Mouse (Mus musculus) heart, embryonic 12.5 days (tissue): ENCODE measurements around the gene Lhx4. TPM values are rescaled to one million over a fixed set of nuclear protein-coding genes. Genes with fewer than 3 reads are reported as not detected.
A peak's percentile ranks its signal among the peaks of the same experiment; 100 is the strongest.

Source experiments
- ATAC-seq: fragments of 200-750 bp; cut with Nextera tagmentation; 2 replicates; pipeline ENCODE4 v1.8.0; 2017; ENCODE audit warnings: moderate TSS enrichment, moderate library complexity; ENCODE audit not compliant: insufficient number of reproducible peaks, low FRiP score
- H3K27ac ChIP-seq: fragments of 300-500 bp; sonication (generic); 2 replicates; pipeline ENCODE4 v1.5.1; 2016; ENCODE audit warnings: mild to moderate bottlenecking, moderate library complexity; ENCODE audit not compliant: poor library complexity, severe bottlenecking
- H3K27me3 ChIP-seq: fragments of 300-500 bp; sonication (generic); replicated peaks from 2 replicates; pipeline ENCODE4 v1.6.1; 2016; ENCODE audit warnings: mild to moderate bottlenecking, moderate library complexity
- H3K36me3 ChIP-seq: fragments of 300-500 bp; sonication (generic); 2 replicates; pipeline ENCODE4 v1.6.1; 2016; ENCODE audit warnings: mild to moderate bottlenecking, moderate library complexity
- H3K4me1 ChIP-seq: fragments of 300-500 bp; sonication (generic); replicated peaks from 2 replicates; pipeline ENCODE4 v1.6.1; 2016; ENCODE audit warnings: mild to moderate bottlenecking
- H3K4me2 ChIP-seq: fragments of 300-500 bp; sonication (generic); 2 replicates; pipeline ENCODE4 v1.6.1; 2016; ENCODE audit warnings: mild to moderate bottlenecking, moderate library complexity
- H3K4me3 ChIP-seq: fragments of 300-500 bp; sonication (generic); 2 replicates; pipeline ENCODE4 v1.5.1; 2016; ENCODE audit warnings: mild to moderate bottlenecking
- H3K9ac ChIP-seq: fragments of 300-500 bp; sonication (generic); 2 replicates; pipeline ENCODE4 v1.6.1; 2016; ENCODE audit warnings: mild to moderate bottlenecking, moderate library complexity
- H3K9me3 ChIP-seq: fragments of 300-500 bp; sonication (generic); replicated peaks from 2 replicates; pipeline ENCODE4 v1.6.1; 2016; ENCODE audit warnings: mild to moderate bottlenecking, moderate library complexity
- WGBS: fragments of 180-500 bp; shearing (Covaris S2); methylation state at CpG from one replicate; pipeline ENCODE4 v1.1.7; 2016; 5-methylcytosine and 5-hydroxymethylcytosine counted together
- polyA plus RNA-seq: library from polyadenylated mRNA; unstranded; fragments of >200 nt; fragmentation: Nextera tagmentation; extraction: Ambion mirVana; gene quantifications from 2 replicates; pipeline ENCODE4 v1.2.1, GENCODE M21; 2016

The Lhx4 gene
- polyA plus RNA-seq, 1 experiment from 2014 or later: not detected

DNA sequence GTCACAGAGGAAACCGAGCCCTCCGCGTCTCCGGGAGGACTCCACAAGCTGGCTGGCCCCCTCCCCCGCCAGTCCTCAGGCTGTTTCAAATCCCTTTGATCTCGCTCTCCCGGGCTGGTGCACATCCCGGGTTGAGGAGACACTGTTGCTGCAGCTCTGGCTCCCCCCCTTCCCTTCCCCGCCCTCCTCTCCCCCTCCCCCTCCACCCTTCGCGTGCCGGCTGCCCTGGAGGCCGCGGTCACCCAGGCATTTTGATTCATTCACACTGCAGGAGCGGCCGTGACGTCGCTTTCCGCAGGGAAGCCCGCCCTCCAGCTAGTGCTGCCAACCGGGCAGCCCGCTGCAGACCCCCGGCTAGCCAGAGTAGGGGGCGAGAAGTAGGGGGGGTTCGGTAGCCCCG lies 9.5 kb downstream of the Lhx4 start:
- Histone ChIP-seq H3K4me2 (peak overlapping the region; percentile 100), H3K4me1 (peaks cover 39% of the 10 kb centered on the region), H3K27ac (no peak overlapping the region), H3K27me3 (peaks cover 83% of the 10 kb centered on the region), H3K4me3 (peak overlapping the region; percentile 68), H3K36me3 (no peaks in the 10 kb centered on the region), H3K9ac (peak overlapping the region; percentile 42), H3K9me3 (no peaks in the 10 kb centered on the region)
- WGBS: 0% methylated on average over 26 of the region's 26 CpGs
- ATAC-seq: 0 out of 2 replicates have a peak, but pooled peaks have one; percentile 33

DNA sequence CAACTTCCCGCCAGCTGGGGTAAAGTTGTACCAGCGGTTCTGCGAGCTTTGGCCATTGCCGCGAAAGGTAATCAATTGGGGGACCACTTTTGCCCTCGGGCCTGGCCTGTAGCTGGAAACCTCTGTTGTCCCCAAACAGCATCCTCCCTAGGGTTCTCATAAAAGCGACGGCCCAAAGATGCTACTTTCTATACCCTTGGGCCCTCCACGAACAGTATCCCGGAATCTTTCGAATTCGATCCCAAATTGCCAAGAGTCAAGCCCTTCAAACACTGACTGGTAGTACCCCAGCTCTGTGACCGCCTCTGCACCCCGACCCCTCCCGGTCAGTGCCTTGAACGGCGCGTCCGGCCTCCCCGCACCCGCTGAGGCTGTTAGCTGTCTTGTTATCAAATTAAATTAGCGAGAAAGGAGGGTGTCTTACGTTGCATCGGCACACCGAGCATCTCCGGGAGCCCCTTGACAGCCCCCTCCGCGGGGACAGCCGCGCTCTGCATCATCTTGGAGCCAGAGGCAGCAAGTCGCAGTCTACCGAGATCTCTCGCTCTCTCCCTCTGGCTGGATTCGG lies 10.0 kb downstream of the Lhx4 start:
- Histone ChIP-seq H3K27ac (no peak overlapping the region), H3K4me2 (peak overlapping the region; percentile 100), H3K4me3 (peak overlapping the region; percentile 68), H3K27me3 (peaks cover 83% of the 10 kb centered on the region), H3K9ac (peak overlapping the region; percentile 42; the same call in 1 of the 2 replicates), H3K36me3 (no peaks in the 10 kb centered on the region), H3K4me1 (peaks cover 41% of the 10 kb centered on the region), H3K9me3 (no peaks in the 10 kb centered on the region)
- WGBS: under 1% methylated on average over 34 of the region's 34 CpGs
- ATAC-seq: no peak

DNA sequence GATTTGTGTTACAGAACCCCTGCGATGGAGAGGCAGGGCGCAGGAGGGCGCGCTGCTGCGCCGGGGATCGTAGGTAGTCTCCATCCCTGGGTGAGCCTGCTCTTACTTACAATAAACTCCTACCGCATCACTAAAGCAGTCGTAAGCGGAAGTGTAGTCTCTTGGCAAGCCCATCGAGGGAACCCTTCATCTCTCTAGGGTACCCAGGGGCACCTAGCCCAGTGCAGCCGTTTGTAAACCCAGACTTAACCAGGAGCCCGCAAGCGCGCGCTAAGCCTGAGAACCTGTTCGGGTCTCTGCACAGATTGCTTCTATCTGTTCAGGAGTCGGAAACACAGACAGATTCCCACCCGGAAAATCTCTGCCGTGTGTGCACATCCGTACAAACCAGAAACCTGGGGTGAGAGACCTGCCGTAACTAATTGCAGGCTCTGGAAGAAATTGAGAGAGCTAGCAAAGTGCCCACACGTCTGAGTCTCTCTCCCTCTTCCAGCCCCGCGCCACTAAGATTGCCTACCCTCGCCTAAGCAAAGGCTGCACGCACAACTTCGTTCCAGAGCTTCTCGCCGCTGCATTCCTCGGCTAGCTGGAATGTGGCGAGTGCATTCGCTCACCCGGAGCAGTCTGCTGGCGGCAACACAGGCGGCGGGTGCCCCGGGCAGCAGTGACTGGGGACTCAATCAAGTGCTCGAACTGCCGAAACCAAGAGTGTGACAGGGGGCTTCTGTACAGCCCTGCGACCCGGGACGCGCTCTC lies 10.7 kb downstream of the Lhx4 start:
- peak overlapping the region; percentile 68 for H3K4me3 ChIP-seq
- H3K4me2 ChIP-seq: peak overlapping the region; percentile 100
- under 1% methylated on average over 44 of the region's 44 CpGs for WGBS
- H3K36me3 ChIP-seq: no peaks in the 10 kb centered on the region
- peaks cover 41% of the 10 kb centered on the region for H3K4me1 ChIP-seq
- peak overlapping the region; percentile 42; the same call in 1 of the 2 replicates for H3K9ac ChIP-seq
- no peak for ATAC-seq
- H3K27me3 ChIP-seq: peaks cover 83% of the 10 kb centered on the region
- no peaks in the 10 kb centered on the region for H3K9me3 ChIP-seq
- H3K27ac ChIP-seq: no peak overlapping the region

DNA sequence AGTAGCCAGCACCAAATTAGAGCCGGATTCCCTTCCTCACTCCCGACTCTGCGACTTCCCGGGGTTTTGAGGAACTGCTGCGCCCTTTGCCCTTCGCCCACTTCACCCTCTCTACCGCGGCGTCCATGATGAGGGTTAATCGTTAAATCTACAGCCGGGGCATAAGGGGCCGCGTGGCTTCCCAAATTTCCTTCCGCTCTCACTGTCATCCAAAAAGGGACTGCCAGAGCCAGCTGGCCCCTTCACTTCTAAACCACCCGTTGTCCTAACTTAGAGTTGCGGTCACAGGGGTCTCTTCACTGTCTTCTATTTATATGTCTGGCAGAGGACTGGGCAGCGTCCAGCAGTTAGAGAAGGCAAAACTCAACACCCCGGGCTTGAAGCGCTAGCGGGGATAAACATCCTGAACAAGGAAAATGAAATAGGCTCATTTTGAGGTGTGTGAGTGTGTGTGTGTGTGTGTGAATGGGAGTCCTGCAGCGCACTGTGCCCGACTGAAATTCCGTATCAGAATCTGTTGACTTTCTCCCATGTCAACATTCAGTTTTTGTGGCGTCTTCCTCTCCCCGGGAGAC lies 13.6 kb downstream of the Lhx4 start:
- H3K27me3 ChIP-seq: peaks cover 95% of the 10 kb centered on the region
- no peaks in the 10 kb centered on the region for H3K36me3 ChIP-seq
- no peak overlapping the region for H3K9ac ChIP-seq
- no peak for ATAC-seq
- H3K4me1 ChIP-seq: peaks cover 37% of the 10 kb centered on the region
- no peak overlapping the region for H3K27ac ChIP-seq
- 1% methylated on average over 25 of the region's 25 CpGs for WGBS
- 0 out of 2 replicates have a peak overlapping the region, but pooled peaks have one; percentile 8 for H3K4me3 ChIP-seq
- H3K4me2 ChIP-seq: peak overlapping the region; percentile 32; the same call in 1 of the 2 replicates
- no peaks in the 10 kb centered on the region for H3K9me3 ChIP-seq

DNA sequence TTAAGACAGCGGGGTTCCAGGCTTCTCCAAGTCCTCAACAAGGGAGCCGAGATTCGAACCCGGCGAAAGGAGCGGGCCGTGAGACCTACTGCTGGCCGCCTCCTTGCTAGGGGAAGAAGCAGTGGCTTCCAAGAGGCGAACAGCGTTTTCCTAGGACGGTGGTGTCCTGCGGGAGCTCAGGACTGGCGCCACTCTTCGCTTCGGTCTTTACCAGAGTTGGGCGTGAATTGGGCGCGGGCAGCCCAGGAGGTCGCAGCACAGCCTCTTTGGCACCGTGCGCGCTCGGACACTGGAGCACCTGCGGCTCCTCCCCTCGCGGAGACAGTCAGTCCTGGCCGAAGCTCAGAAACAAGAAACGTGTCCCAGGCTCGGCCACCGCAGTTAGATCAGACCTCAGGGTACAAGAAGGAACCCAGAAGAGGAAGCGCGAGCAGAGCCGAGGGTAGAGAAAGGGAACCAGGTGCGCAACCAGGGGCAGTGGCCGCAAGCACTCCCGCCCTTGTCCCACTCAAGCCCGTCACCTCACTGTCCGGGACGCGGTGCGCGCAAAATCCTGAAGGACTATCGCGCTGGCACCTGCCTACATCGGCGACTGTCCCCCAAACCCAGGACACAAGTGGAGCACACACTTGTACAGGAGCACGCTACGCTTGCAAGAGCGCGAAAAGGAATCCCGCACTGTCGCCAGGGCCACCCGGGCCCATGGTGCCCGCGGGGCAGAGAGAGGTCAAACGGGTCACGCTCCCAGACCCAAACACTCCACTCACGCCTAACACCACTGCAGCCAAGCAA lies 14.3 kb downstream of the Lhx4 start:
- under 1% methylated on average over 58 of the region's 58 CpGs for whole genome bisulfite sequencing
- H3K27me3 ChIP-seq: peaks cover 95% of the 10 kb centered on the region

DNA sequence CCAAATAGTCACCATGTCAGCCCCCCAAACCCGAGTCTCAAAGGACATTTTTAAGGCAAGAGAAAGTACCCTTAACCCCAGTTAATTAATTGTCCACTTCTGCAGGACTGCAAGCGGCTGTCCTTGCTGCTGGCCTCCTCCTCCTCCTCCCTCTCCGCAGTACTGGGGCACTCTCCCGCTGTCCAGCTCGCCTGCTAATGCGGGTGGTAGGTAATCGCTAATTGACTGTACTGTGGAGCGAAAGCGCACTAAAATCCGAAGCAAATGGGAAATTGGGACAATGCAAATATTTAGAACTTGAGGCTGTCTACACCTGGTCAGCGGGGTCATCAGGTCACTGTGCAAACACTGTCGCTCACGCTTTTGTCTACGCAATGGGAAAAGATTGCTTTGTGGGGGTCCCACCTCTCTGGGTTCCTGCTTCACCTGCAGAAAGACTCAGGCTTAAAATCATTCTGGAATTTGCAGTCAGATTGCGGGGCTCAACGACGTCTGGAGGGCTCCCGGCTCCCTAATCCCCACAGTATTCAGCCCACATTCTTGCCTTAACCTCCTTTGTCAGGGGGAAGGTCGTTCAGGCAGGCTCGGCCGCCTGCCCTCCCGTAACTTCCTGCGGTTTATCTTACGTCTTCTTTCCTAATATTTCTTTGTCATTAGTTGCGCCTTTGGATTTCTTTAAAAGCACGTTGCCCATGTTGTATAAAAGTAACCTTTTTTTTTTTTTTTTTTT lies 15.2 kb downstream of the Lhx4 start:
- peaks cover 95% of the 10 kb centered on the region for H3K27me3 ChIP-seq
- H3K4me1 ChIP-seq: peaks cover 23% of the 10 kb centered on the region
- H3K36me3 ChIP-seq: no peaks in the 10 kb centered on the region
- H3K4me3 ChIP-seq: no peak overlapping the region
- H3K9me3 ChIP-seq: no peaks in the 10 kb centered on the region
- under 1% methylated on average over 26 of the region's 26 CpGs for WGBS
- H3K27ac ChIP-seq: no peak overlapping the region
- ATAC-seq: no peak
- no peak overlapping the region for H3K4me2 ChIP-seq
- H3K9ac ChIP-seq: no peak overlapping the region

More for the DNA sequence above, 14.3 kb downstream of the Lhx4 start:
- Histone ChIP-seq H3K9ac (no peak overlapping the region), H3K4me3 (peak overlapping the region; percentile 8; the same call in 1 of the 2 replicates), H3K27ac (no peak overlapping the region), H3K9me3 (no peaks in the 10 kb centered on the region), H3K4me2 (peak overlapping the region; percentile 32), H3K36me3 (no peaks in the 10 kb centered on the region), H3K4me1 (peaks cover 32% of the 10 kb centered on the region)
- ATAC-seq: no peak

DNA sequence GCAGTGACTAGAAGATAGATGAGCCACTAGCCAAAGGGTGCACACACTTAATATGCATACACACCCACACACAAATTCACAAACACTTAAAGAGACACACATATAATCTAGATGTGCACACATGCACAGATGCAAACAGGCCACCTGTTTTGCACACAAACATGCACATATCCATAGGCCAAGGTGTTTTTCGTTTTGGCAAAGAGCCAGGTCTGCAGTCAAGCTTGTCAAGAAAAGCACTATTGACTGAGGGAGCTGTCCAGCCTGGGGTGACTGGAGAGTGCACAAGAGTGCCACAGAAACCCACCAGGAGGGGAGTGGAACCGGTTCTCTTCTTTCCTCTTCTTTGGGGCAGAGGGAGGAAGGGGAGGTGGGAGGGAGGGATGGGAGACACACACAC lies 20.3 kb downstream of the Lhx4 start:
- Histone ChIP-seq H3K9ac (no peak overlapping the region), H3K9me3 (peaks cover 4% of the 10 kb centered on the region; the same call in 1 of the 2 replicates), H3K4me2 (no peak overlapping the region), H3K27ac (no peak overlapping the region), H3K27me3 (peaks cover 92% of the 10 kb centered on the region), H3K36me3 (no peaks in the 10 kb centered on the region), H3K4me1 (no peaks in the 10 kb centered on the region), H3K4me3 (no peak overlapping the region)
- ATAC-seq: no peak
- 1% methylated on average over 2 of the region's 2 CpGs for WGBS

DNA sequence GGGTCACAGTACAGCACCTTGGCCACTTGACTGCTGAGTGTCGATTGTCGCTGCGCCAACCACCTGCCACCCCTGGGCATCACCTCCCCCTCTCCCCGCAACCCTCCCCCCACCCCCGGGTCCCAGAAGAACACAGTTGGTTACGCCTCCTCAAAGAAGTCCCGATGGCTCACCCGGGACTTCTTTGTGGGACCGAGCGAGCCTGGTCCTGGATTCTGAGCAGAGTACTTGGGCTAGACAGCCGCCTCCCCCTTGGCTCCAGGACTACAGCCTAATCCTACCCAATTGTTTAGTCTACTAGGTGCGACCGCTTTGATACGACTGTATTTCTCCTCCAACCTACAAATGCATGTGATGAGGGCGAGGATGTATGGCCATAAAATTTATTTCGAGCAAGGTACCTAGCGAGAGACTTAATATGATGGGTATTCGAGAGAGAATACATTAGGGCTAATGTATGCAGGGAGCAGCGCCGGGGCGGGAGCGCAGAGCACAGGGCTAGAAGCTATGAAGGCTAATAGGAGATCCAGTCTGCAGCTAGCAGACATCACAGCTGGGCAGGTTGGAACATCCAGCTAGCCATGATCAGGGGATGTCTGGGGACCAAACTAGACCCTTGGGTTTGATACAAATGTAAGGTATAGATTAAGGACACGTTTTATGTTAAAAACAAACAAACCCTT lies 22.2 kb downstream of the Lhx4 start:
- H3K9me3 ChIP-seq: peaks cover 4% of the 10 kb centered on the region; the same call in 1 of the 2 replicates
- ATAC-seq: no peak
- 5% methylated on average over 23 of the region's 23 CpGs for WGBS
- no peak overlapping the region for H3K9ac ChIP-seq
- H3K36me3 ChIP-seq: no peaks in the 10 kb centered on the region
- H3K27me3 ChIP-seq: peaks cover 93% of the 10 kb centered on the region
- H3K27ac ChIP-seq: no peak overlapping the region
- no peak overlapping the region for H3K4me3 ChIP-seq
- no peaks in the 10 kb centered on the region for H3K4me1 ChIP-seq
- H3K4me2 ChIP-seq: no peak overlapping the region

DNA sequence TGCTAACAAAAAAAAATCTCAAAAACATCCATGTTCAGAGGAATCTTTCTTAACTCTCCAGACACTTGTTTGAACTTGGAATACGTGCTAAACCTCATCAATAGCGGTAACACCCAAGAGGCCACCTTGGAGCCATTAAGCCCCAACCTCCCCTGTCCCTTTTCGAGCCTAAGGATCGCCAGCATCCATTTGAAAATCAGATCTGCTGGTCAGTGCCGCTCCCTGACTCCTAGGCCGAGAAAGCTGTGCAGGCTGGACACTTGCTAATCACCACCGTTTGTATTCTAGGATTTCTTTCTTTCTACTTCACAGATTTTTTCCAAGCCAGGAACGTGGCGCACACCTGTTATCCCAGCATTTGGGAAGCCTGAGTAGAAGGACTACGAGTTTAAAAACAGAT lies 23.7 kb downstream of the Lhx4 start:
- Histone ChIP-seq H3K4me3 (no peak overlapping the region), H3K27me3 (peaks cover 95% of the 10 kb centered on the region), H3K4me2 (no peak overlapping the region), H3K36me3 (no peaks in the 10 kb centered on the region), H3K27ac (no peak overlapping the region), H3K9me3 (peaks cover 4% of the 10 kb centered on the region; the same call in 1 of the 2 replicates), H3K4me1 (no peaks in the 10 kb centered on the region; the same call in 1 of the 2 replicates), H3K9ac (no peak overlapping the region)
- no peak for ATAC-seq
- 32% methylated on average over 10 of the region's 10 CpGs for WGBS

DNA sequence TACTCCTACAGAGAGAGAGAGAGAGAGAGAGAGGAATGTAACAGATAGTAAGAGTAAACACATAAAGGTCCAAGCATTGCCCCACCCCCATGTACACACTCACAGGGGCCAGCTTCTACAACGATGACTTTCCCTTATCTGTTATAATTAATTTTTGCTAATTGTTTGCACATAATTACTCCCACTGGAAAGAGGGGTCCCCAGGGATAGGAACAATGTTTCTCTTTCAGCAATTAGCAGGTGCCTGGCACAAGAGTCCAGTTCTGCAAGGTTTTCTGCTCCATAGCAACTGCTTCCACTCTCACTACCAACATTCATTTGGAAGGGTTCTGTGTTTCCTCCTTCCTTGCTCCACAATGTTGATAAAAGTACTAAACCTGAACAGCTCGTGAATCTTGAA lies 25.6 kb downstream of the Lhx4 start:
- Histone ChIP-seq H3K4me2 (no peak overlapping the region), H3K27me3 (peaks cover 91% of the 10 kb centered on the region), H3K4me3 (no peak overlapping the region), H3K27ac (no peak overlapping the region), H3K9ac (no peak overlapping the region), H3K4me1 (no peaks in the 10 kb centered on the region; the same call in 1 of the 2 replicates), H3K36me3 (no peaks in the 10 kb centered on the region), H3K9me3 (peaks cover 4% of the 10 kb centered on the region; the same call in 1 of the 2 replicates)
- ATAC-seq: no peak
- 62% methylated on average over 2 of the region's 2 CpGs for WGBS
